Mouse (Mus musculus) thymus, postnatal 14 days (tissue): ENCODE results near the gene Mtfr1l.
A peak's percentile ranks its signal among the peaks of the same experiment; 100 is the strongest.
"Not testable (repeated sequence)": the region's sequence is repeated elsewhere in the genome, so short reads cannot be mapped to it uniquely, and the experiment has no call there.

Source experiments
- DNase-seq: peaks from one replicate; pipeline ENCODE4 v3.0.0; 2021

Mtfr1l gene

GRCm38 (mm10) chr4:134514309-134514930 lies 20.8 kb downstream of the Mtfr1l start:
- no peak for DNase-seq

- peak; percentile 53 for DNase-seq
Observed at GRCm38 (mm10) chr4:134512798-134513197, 22.4 kb downstream of the Mtfr1l start.

GRCm38 (mm10) chr4:134511730-134512129 lies 23.5 kb downstream of the Mtfr1l start:
- no peak for DNase-seq

- peak; percentile 89 for DNase-seq
Observed at GRCm38 (mm10) chr4:134510845-134511411, 24.3 kb downstream of the Mtfr1l start, which contains the start of gene Aunip. Gene Aunip (plus strand): TSS chr4:134510999.

- no peak for DNase-seq
Observed at GRCm38 (mm10) chr4:134510396-134510795, 24.8 kb downstream of the Mtfr1l start.

GRCm38 (mm10) chr4:134506713-134507112 lies 28.5 kb downstream of the Mtfr1l start:
- no peak for DNase-seq

GRCm38 (mm10) chr4:134505966-134506594 lies 29.1 kb downstream of the Mtfr1l start:
- no peak for DNase-seq

- DNase-seq, result no peak
Observed at GRCm38 (mm10) chr4:134505303-134505789, 29.8 kb downstream of the Mtfr1l start.

GRCm38 (mm10) chr4:134503686-134504357 lies 31.4 kb downstream of the Mtfr1l start:
- no peak for DNase-seq

GRCm38 (mm10) chr4:134501095-134501494 lies 34.1 kb downstream of the Mtfr1l start:
- no peak for DNase-seq

GRCm38 (mm10) chr4:134498983-134499382 lies 36.2 kb downstream of the Mtfr1l start:
- not testable (repeated sequence) for DNase-seq

- no peak for DNase-seq
Observed at GRCm38 (mm10) chr4:134497986-134498731, 37.0 kb downstream of the Mtfr1l start.

GRCm38 (mm10) chr4:134497223-134497622 lies 38.0 kb downstream of the Mtfr1l start:
- no peak for DNase-seq

GRCm38 (mm10) chr4:134496595-134497210 lies 38.5 kb downstream of the Mtfr1l start, which contains the start of gene Paqr7:
Gene Paqr7 (plus strand): TSS chr4:134496697.
- peak; percentile 70 for DNase-seq

- DNase-seq, result no peak
Observed at GRCm38 (mm10) chr4:134495546-134495923, 39.7 kb downstream of the Mtfr1l start.

GRCm38 (mm10) chr4:134494780-134495545 lies 40.2 kb downstream of the Mtfr1l start:
- peak; percentile 81 for DNase-seq

GRCm38 (mm10) chr4:134494161-134494560 lies 41.0 kb downstream of the Mtfr1l start:
- not testable (repeated sequence) for DNase-seq

- DNase-seq, result no peak
Observed at GRCm38 (mm10) chr4:134491716-134492115, 43.5 kb downstream of the Mtfr1l start.

GRCm38 (mm10) chr4:134489986-134490665 lies 45.1 kb downstream of the Mtfr1l start:
- DNase-seq, result no peak

- no peak for DNase-seq
Observed at GRCm38 (mm10) chr4:134488211-134488610, 47.0 kb downstream of the Mtfr1l start.
